In the genomic region with DNA sequence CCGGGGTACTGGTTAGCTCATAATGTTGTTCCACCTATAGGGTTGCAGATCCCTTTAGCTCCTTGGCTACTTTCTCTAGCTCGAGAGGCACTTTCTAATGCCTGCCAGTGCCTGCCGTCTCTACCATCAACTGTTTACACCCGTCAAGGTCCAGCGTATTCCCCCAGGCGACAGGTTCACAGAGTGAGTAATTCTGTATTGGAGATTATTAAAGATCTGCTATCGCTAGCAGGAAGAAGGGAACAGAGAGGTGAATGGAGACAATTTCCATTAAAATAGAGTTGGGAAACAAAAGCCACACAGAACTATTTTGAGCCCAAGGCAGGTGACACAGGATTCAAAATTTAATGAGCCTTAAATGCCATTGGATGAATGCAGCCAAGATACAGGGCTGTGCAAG, we compare ENCODE assay signal across 14 mouse cellular contexts.
"Had no signal": no experiment of that assay in that cellular context is flagged by ENCODE, and none has a peak within 500 bp of the region (broad histone marks: within the 10 kb centered on the region; RNA-seq: fewer than 3 reads in every experiment).

No protein-coding gene starts in this region.

- H3K27me3 ChIP-seq: limb, embryonic 13.5 days; liver, embryonic 15.5 days; midbrain, embryonic 15.5 days; neural tube, embryonic 12.5 days had no signal

- H3K4me3 ChIP-seq: limb, embryonic 13.5 days; liver, embryonic 15.5 days; midbrain, embryonic 15.5 days; neural tube, embryonic 12.5 days had no signal

- H3K36me3 ChIP-seq: limb, embryonic 13.5 days; liver, embryonic 15.5 days; midbrain, embryonic 15.5 days; neural tube, embryonic 12.5 days had no signal

- H3K9me3 ChIP-seq: limb, embryonic 13.5 days; liver, embryonic 15.5 days; midbrain, embryonic 15.5 days; neural tube, embryonic 12.5 days had no signal

- ATAC-seq: lung, postnatal 0 days; midbrain, embryonic 15.5 days had no signal

- H3K9ac ChIP-seq: limb, embryonic 13.5 days; liver, embryonic 15.5 days; midbrain, embryonic 15.5 days; neural tube, embryonic 12.5 days had no signal

- H3K4me1 ChIP-seq: liver, embryonic 15.5 days had no signal

- H3K27ac ChIP-seq: limb, embryonic 13.5 days; liver, embryonic 15.5 days; midbrain, embryonic 15.5 days; neural tube, embryonic 12.5 days had no signal

- DNase-seq: kidney, adult 18-20 months; left cerebral cortex, postnatal 4 days; lung, adult 2 months; lung, postnatal 36 days; retina, postnatal 1 day; right cerebral cortex, postnatal 4 days; spleen, adult 18-20 months; thymus, adult 2 months; thymus, postnatal 36 days had no signal

- H3K4me2 ChIP-seq: limb, embryonic 13.5 days; liver, embryonic 15.5 days; midbrain, embryonic 15.5 days; neural tube, embryonic 12.5 days had no signal
